Mouse (Mus musculus) fibroblast of lung, adult 2 months (primary cell): Measurements from ENCODE around the gene Serp2.

Experiments used
- DNase-seq: peaks from one replicate; pipeline ENCODE4 v3.0.0-alpha.2; 2011; ENCODE audit warnings: low read depth

Serp2 gene

DNA sequence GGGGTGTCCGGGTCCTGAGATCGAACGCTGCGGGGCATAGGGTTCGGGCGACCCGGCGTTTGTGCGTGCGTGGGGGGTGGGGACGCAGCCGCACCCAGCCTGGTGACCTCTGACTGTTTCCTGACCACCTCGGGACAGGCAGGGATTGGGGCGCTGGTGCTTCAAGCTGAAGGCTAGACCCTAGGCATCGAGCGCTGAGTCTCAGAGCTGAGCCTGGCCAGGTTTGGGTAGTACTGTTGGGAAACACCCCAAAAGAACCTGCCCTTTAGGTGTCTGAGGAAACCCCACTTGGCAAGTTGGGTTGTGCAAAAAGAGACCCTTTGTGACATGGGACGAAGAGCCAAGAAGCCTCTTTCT lies at the start of gene Serp2:
Gene Serp2 (minus strand): TSS at position 38 of the 357 bp plus-strand sequence.
- no peak for DNase-seq

DNA sequence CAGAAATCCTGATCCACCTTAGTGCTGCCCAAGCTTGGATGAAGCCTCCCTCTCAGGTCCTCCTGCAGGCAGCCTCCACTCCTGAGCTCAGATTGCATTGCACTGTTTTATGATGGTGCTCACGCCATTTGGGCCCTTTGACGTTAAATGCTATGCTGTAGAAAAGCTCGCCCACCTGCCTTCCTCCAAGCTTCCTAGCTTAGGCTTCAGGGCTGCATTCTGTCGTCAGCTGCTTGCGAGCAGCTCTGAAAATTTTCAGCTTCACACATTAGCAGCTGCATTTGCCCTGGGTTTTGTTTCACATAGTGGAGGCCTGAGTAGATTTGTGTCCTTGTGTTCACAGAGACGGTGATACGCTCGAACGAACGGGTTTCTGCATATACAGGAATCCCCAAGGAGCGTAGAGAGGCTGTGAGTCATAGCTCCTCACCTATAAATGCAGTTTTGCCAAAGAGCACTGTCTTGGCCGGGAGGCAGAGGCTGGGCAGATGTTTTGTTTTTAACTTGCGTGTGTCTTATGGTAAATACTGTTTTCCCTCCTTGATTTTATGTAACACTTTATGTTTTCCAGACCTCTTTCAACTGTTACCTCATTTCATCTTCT lies 49.3 kb upstream of the Serp2 start:
- DNase-seq = no peak

DNA sequence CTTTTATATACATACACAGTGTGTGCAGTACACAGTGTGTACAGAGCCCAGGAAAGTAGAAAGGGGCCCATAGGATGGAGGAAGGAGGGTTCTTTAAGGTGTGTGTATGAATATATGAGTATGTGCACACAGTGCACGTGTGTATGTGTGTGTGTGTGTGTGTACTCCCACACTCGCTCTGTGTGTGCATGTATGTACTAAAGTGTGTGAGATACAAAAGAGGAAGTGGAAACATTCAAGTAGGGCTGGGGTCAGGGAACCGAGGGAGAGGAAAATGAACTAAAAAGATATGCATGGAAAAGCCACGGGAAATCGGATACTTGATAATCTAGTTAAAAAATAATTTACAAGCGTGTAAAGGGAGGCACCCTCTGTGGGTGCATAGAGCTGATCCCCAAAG lies 47.3 kb upstream of the Serp2 start:
- DNase-seq = no peak

DNA sequence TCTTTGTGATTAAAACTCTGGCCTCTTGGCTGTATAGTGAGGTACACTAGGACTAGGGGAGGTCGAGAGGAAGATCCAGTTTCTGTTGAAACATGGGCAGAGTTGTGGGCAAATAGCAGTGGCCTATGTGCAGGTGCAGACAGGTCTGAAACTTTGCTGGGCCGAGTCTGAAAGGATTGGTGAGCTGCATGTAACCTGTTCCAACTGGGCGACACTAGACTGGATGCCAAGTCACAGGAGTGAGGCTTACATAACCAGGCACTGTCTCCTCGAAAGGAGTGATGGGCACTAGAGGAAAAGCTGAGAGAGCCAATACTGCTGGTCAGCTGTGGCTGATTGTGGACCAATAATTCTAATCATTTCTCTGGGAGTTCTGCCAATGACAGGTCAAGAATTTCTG lies 45.0 kb upstream of the Serp2 start:
- DNase-seq = no peak

DNA sequence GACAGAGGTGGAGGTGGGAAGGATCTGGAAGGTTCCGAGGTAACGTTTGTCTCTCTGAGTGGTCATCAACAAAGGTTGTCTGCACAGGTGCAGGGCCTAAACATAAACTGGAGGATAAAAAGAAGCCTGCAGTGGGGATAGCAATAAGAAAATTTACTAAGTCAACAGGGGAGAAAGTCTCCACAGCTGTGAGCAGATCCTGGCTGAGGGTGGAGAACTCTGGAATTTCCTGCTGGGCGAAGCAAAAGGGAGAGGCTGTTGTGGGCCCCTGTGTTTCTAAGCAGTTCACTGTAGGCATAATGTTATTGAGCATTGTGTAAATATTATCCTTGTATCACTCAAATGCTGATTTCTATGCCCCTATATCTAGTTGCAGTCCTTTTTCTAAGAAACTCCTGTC lies 43.7 kb upstream of the Serp2 start:
- DNase-seq = no peak

DNA sequence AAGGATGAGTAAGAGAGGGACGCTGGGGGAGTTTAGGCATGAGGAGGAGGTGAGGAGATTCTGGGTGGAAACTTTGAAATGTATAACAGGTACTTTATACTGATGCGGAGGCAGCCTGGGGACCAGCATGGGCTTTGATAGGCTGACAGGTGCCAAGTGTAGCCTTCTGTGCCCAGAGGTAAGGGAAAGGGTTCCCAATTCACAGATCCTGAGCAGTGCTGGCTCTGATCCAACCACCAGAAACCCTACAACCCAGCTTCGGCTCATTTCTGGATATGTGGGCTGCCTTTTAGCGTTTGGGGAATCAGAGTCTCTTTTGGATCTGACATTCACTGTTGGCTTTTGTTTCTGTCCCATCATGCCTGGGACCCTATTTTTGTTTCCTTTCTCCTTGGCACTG lies 43.0 kb upstream of the Serp2 start:
- DNase-seq = no peak

DNA sequence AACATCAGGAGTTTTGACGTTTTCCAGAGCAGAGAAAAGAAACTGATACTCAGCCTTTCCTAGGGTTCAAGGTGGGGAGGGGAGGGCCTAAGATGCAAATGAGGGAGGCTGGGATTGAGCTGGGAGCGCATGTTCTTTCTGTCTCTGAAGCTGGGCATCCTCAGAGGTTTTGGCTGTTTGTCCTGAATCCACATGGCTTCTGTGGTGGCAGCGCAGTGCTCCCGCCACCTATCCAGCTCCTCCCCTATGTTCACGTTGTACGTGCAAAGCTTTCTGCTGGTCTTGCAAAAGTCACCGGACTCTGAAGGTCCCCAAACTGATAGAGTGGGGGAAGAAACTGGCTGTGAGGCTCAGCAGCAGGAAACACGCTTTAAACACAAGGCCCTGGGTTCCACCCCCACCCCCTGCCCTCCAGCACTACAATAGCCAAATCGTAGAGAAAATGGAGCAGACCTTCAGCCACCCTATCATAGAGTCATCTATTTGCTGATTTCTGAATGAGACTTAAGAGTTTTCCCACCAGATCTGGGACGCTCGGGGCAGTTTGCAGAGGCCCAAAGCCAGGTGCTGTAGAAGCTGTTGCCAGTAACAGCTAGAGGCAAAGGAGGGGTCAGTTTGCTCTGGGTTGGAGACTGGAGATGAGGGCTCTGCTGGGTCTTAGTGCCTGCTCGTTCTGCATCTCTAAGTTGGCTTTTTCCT lies 42.0 kb upstream of the Serp2 start:
- no peak for DNase-seq

DNA sequence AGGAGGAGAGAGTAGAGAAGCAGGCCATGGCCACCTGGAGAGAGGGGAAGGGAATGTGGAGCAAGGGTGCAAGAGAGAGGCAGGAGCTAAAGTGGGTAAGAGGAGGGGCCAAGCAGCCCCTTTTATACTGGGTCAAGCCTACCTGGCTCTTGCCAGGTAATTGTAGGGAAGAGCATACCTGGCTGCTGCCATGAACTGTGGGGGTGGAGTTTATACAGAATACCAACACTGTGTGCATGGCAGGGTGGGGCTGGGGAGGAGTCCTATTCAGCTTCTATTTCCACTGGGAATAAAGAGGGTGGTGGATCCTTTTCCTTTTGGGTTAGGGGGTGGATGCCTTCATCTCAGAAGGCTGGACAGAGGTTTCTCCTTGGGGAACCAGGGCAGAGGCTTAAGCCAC lies 41.1 kb upstream of the Serp2 start:
- DNase-seq = no peak

DNA sequence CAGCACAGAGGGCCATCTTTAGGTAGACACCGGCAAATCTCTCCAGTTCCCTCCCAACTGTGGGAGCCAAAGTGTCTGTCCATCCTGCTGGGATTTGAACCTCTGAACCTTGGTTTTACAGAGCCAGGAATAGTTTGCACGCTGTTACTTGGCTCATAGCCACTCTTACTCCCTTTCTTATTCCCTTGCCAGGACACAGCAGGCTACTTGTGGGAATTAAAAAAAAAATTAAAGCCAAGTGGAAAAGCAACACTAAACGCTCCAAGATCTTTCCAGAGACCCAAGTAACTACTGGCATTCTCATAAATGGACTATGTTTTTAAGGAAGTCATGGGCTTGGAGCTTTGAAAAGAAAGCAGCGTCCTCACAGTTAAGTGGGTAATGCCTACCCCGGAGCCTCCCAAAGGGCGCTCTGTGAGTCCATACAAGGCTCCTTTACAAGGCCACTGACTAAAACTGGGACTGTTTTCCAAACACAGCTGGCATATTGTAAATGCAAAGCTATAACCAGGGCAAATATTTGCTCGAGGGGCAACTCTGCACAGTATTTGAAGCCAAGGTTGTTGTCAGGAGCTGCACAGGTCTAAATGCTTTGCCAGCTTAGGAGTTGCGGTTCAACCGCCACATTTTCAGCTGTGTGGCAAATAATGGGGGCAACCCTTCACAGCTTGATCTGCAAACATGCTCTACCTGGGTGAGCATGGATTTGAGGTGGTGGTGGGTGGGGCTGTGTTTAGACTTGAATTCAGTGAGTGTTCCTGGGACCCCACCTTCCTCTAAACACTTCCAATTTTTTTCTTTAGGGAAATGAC lies 38.6 kb upstream of the Serp2 start:
- DNase-seq = no peak

DNA sequence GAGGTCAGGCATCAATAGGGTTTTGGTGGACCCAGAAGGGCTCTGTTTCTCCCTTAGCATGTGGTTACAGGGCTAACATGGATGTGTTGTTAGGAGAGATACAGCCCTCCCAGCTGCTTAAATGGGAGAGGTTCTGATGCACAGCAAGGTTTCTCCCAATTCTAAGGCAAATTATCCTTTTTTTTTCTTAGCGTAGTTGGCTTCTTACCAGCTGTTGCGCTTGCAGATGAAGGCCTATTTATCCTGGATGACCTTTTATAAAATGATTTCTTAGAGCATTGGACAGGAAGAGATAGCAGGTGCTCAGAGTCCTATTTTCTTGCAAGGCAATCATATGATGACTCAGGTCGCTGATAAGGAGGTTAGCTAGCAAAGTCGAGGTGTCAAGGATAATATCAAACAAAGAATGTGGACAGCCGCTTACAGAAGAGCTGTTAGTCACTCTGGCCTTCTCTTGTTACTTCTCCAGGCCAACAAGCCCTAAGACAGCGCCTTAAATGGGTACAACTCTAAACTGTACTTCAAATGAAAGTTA lies 37.7 kb upstream of the Serp2 start:
- no peak for DNase-seq

DNA sequence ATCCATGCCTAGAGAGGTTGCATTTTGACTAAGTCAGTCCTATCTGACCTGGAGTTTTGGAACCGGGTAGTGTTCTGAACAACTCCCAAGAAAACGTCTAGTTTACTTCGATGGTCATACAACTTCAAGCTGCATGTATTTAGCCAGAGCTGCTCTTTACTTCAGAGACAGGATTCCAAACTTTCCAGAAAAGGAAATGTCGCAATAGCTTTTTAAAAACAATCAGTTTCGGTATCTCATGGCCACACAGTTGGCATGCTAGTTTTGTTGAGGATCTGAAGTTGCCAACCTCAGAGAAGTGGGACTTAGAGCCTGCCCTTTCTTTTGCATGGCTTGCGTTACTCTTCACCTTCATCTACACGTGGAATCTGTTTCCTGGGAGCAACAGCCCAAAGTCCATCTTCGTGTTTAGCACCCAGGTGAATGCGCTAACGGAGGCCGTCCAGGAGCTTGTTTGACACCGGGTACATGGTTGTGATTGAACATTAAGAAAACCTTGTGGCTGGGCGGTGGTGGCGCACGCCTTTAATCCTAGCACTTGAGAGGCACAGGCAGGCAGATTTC lies 37.0 kb upstream of the Serp2 start:
- no peak for DNase-seq

DNA sequence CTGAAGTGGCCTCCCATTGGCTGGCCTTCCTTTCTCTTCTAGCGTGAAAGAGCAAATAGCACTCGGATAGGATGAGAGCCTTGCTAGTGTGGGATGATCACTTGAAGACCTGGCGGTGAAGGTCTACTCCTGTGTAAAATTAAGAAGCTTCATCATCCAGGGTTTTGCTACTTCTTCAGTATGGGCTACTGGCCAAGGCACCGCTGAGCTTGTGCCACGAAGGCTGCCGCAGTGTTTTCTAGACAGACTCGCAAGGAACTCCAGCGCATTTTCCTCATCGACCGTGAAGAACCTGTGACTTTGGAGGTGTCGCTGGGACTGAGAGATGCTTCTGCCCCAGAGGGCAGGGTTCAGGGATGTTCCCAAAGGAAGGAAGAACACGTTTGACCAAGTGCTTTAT lies 36.0 kb upstream of the Serp2 start:
- no peak for DNase-seq

DNA sequence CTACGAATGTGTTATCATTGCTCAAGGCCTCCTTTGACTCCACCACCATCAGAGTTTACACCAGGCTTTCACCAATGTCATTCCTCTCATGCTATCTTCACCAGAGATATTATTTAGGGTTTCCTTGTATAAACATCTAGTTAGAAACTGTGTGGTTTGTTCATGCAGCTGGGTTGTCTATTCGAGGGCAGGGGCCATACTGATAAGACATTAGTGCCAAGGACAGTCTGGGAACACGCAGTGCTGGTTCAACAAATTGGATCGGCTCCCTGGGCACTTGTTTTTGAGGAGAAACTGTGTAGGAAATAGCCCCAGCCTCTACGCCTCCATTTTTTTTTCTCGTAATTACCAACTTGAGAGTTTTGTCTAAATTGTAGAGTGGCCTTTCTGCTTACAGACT lies 35.4 kb upstream of the Serp2 start:
- no peak for DNase-seq

DNA sequence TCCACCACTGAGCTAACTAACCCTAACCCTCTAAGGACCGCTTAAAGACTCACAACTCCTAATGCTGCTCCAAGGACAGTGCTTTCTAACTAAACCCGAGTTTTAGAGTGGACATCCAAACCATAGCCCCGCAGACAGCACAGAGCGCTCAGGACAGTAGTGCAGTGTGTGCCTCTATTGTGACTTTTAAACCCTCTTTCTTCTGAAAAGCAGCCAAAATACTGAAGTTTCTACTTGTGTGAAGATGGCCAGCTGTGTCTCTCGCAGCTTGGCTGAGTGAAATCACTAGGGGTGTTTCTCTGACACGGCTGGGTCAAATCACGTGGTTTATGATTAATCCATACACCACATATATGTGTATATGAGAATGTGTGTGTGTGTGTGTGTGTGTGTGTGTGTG lies 33.4 kb upstream of the Serp2 start:
- no peak for DNase-seq

DNA sequence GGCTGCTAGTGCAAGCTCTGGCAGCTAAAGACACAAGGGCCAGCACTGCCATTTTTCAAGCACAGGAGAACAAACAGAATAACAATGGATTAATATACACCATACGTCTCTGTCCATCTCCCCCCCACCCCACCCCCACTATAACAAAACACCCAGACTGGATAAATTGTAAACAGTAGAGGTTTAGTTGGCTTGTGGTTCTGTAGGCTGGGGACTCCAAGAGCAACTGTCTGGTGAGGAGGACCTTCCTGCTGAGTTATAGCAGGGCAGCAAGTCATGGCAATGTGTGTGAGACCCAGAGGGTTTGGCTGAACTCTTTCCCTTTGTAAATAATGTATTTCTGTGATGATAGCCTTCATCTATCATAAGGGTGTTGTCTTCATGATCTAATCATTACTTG lies 33.0 kb upstream of the Serp2 start:
- DNase-seq = no peak

DNA sequence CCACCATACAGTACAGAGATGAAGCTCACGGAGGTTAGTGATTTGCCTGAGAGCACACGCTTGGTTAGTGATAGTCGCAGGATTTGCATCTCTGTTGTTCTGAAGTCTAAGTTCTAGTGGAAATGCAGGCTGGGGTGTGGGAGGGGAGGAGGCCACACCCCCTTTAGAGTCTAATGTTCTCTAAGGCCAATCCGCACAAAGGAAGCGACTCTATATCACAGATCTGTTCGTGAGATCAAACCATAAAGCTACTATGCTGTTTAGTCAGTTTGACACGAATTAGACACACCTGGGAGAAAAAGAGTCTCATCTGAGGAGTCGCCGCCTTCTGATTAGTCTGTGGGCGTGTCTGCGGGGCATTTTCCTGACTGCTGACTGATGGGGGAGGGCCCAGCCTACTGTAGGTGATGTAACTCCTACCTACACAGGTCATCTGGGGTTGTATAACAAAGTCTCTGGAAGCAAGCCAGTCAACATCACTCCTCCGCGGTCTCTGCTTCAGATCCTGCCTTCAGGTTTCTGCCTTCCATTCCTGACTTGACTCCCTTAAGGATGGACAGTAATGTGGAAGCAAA lies 29.2 kb upstream of the Serp2 start:
- no peak for DNase-seq

DNA sequence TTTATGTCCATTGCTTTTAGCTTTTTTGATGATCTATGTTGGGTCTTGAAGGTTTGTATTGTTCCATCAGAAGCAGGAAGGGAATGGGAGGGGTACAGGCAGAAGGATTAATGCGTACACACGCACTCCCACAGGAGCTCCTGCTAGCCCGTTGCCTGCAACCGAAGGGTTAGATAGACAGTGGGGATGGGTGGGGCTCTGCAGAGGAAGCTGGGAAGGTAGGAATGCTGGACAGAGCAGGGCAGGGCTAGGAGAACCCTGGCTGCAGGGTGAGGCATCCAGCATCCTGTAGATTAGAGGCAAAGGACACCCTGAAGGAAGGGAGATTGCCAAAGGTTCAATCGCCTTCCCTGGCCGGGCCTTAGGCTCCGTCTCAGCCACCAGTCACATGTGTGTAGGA lies 27.3 kb upstream of the Serp2 start:
- DNase-seq = no peak

DNA sequence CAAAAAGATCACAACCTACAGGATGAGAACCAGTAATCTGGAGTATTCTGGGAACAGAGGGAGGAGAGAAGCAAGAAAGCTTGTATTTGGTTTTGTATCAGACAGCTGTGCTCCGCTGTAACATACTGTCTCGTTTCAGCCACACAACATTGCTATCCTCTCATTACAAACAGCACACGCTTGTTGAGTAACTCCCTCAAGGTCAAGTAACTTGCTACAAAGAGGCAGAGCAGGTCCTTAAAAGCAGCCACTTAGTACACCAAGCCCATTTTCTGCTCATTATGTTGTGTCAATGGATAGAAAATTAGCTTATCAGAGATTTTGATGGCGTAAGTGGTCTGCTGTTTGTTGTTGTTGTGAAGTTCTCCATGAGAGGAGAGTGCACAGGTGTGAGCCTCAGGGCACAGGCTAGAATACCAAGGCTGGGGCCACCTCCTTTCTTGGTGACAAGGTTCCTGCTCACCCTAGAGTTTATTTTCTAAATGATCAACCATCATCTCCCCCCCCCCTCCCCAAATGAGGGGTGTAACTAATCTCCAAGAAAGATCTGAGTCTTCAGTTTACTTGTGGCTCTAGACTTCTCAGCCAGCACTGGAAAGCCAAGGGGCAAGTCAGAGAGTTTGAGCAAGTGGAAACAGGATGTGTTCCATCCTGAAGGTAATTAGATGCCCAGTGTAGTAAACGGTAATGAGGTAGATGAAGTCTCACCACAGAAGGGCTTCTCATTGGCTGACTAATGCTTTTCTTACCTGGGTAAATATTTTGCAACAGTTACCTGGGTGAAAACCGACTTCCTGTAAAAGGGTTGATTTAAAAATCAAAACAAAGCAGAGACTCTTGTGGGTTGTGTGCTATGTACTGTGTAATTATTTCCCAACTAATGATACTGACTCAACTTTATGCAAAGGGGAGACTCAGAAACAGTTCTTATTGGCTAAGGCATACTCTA lies 25.6 kb upstream of the Serp2 start:
- DNase-seq = no peak

DNA sequence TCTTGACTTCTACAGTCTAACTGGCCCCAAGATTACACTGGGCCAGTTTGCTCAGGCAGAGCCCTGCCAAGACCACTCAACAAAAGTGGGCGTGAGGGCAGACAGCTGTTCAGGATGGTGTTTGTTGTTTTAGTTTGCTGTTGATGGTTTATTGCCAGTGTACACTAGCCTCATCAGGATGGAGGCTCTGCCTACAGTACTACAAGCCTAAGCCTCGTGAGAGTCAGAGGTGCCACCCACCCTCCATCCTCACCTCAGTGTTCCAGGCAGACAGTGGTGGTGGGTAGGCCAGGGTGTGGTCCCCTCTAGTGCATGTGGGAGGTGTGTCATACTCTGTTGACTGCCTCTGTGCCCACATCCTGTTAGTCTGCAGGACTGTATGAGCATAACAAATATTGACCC lies 23.0 kb upstream of the Serp2 start:
- no peak for DNase-seq

DNA sequence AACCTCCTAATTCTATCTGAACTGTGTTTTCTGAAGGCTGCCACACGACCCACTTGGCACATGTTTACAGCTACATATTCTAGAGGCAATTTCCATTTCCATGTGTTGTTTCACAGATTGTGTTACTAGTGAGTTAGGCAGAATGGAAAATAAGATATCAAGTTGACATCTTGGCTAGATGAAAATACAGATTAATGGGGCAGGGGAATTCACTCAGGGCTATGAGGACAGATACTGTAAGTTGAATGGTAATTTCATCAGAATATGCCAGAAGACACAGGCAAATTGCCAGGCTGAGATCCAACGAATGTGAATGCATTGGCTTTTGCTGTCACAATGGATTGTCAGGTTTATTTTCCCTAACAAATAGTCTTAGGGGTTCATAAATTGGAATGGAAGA lies 21.2 kb upstream of the Serp2 start:
- DNase-seq = no peak

DNA sequence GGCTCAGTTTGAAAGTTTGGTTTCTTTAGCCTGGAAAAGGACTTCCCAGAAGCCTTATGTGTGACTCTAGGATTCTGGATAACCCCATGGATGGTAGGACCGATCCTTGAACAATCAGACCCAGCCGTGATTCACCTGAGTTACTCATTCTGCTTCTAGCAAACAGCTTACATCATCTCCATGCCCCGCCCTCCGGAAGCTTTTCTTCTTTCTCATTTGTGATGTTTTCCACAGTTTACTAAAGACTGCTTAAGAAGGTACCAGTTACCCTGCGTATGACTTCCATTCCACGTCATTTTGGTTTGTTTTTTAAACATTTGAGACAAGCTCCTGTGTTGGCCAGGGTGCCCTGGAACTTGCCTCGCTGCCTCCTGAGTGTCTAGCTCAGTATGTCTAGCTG lies 13.6 kb upstream of the Serp2 start:
- DNase-seq = no peak
